Mouse (Mus musculus): ENCODE measurements at regions not wholly inside any gene's neighbourhood (a gene's known extent, or its start where the extent isn't known, plus 50 kb on each side); places are given as distances from the start of the nearest gene placed in this dataset.

DNA sequence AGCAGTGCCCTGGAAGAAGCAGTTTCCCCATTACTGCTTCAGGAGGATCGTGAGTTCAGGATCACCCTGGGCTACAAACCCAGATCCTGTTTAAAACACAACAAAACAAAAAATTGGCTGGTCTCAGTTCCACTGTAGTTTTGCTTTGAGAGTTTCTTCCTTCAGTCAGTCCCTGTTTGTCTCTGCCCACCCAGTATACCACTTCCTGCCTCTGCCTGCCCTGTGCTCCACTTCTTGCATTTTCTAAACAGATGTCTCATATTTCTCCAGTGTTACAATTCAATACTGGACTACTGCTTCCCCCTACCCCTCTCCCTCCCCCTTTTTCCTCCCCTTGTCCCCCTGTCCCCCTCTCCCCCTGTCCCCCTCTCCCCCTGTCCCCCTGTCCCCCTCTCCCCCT, 98.6 kb upstream of the F13a1 start:
- Histone ChIP-seq H3K4me1 (no peaks in the 10 kb centered on the region), H3K36me3 (no peaks in the 10 kb centered on the region), H3K27me3 (replicated peaks) (no peaks in the 10 kb centered on the region), H3K4me3 (replicated peaks) (no peak overlapping the region), H3K4me2 (no peak overlapping the region), H3K27ac (replicated peaks) (no peak overlapping the region), H3K9me3 (replicated peaks) (no peaks in the 10 kb centered on the region), H3K9ac (replicated peaks) (no peak overlapping the region)
- no peak for ATAC-seq (ENCODE audit: low FRiP score)
- WGBS: 81% methylated on average over 1 of the region's 1 CpGs

GRCm38 (mm10) chr13:37147790-37148189, 97.7 kb upstream of the F13a1 start:
- Histone ChIP-seq H3K4me3 (replicated peaks) (no peak overlapping the region), H3K27me3 (replicated peaks) (no peaks in the 10 kb centered on the region), H3K36me3 (no peaks in the 10 kb centered on the region), H3K4me2 (no peak overlapping the region), H3K9ac (replicated peaks) (no peak overlapping the region), H3K4me1 (no peaks in the 10 kb centered on the region), H3K9me3 (replicated peaks) (no peaks in the 10 kb centered on the region), H3K27ac (replicated peaks) (no peak overlapping the region)
- no peak for ATAC-seq (ENCODE audit: low FRiP score)
- WGBS: 89% methylated on average over 8 of the region's 8 CpGs

DNA sequence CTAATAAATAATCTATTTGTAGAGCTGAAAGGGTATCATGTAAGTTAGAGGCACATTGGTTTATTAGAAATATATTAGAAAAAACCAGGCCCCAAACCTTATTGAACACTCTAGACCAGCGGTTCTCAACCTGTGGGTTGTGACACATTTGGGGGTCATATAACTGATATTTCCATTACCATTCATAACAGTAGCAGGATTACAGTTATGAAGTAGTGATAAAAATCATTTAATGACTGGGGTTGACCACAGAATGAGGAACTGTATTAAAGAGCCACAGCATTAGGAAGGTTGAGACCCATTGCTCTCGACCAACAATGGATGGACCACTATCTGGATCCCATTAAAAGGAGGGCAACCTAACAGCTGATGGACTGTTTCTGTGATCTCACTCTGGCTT, 92.8 kb upstream of the F13a1 start:
- no peak overlapping the region for H3K9ac ChIP-seq (replicated peaks)
- 92% methylated on average over 2 of the region's 2 CpGs for WGBS
- H3K27me3 ChIP-seq (replicated peaks): no peaks in the 10 kb centered on the region
- no peak for ATAC-seq (ENCODE audit: low FRiP score)
- H3K4me1 ChIP-seq: no peaks in the 10 kb centered on the region
- no peaks in the 10 kb centered on the region for H3K9me3 ChIP-seq (replicated peaks)
- no peak overlapping the region for H3K27ac ChIP-seq (replicated peaks)
- no peaks in the 10 kb centered on the region for H3K36me3 ChIP-seq
- H3K4me2 ChIP-seq: no peak overlapping the region
- no peak overlapping the region for H3K4me3 ChIP-seq (replicated peaks)

GRCm38 (mm10) chr13:37135115-37135514, 85.1 kb upstream of the F13a1 start:
- Histone ChIP-seq H3K4me1 (no peaks in the 10 kb centered on the region), H3K9me3 (replicated peaks) (no peaks in the 10 kb centered on the region), H3K4me2 (no peak overlapping the region), H3K9ac (replicated peaks) (no peak overlapping the region), H3K27ac (replicated peaks) (no peak overlapping the region), H3K4me3 (replicated peaks) (no peak overlapping the region), H3K27me3 (replicated peaks) (no peaks in the 10 kb centered on the region), H3K36me3 (no peaks in the 10 kb centered on the region)
- 74% methylated on average over 1 of the region's 1 CpGs for WGBS
- no peak for ATAC-seq (ENCODE audit: low FRiP score)

GRCm38 (mm10) chr13:37134518-37134917, 84.5 kb upstream of the F13a1 start:
- Histone ChIP-seq H3K4me1 (no peaks in the 10 kb centered on the region), H3K4me2 (no peak overlapping the region), H3K27ac (replicated peaks) (no peak overlapping the region), H3K9ac (replicated peaks) (no peak overlapping the region), H3K36me3 (no peaks in the 10 kb centered on the region), H3K4me3 (replicated peaks) (no peak overlapping the region), H3K27me3 (replicated peaks) (no peaks in the 10 kb centered on the region), H3K9me3 (replicated peaks) (no peaks in the 10 kb centered on the region)
- no peak for ATAC-seq (ENCODE audit: low FRiP score)
- WGBS: 89% methylated on average over 2 of the region's 2 CpGs

- Histone ChIP-seq H3K4me3 (replicated peaks) (no peak overlapping the region), H3K36me3 (no peaks in the 10 kb centered on the region), H3K27ac (replicated peaks) (no peak overlapping the region), H3K9ac (replicated peaks) (no peak overlapping the region), H3K27me3 (replicated peaks) (no peaks in the 10 kb centered on the region), H3K9me3 (replicated peaks) (no peaks in the 10 kb centered on the region), H3K4me1 (no peaks in the 10 kb centered on the region), H3K4me2 (no peak overlapping the region)
- ATAC-seq (ENCODE audit: low FRiP score): no peak
- 78% methylated on average over 10 of the region's 10 CpGs for WGBS
Measured at GRCm38 (mm10) chr13:37130637-37131036, 80.6 kb upstream of the F13a1 start.

DNA sequence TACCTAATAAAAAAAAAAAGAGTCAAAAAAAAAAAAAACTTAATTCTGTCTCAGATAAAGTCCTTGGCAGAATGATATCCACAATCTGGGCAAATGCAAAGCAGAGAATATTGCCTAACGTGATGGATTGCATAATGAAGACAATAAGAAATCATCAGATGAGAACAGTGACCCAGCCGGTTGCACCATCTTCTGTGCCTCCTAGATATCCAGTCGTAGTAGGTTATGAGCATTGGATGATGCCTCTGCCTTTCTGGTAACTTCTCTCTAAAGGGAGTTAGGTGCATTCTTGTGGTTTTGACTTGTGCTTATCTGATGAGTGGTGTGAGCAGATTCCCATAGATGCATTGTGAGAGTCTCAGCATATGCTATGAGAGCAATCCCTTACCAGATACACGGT, 71.6 kb upstream of the F13a1 start:
- Histone ChIP-seq H3K27me3 (replicated peaks) (no peaks in the 10 kb centered on the region), H3K9me3 (replicated peaks) (no peaks in the 10 kb centered on the region), H3K27ac (replicated peaks) (no peak overlapping the region), H3K4me2 (no peak overlapping the region), H3K4me1 (no peaks in the 10 kb centered on the region), H3K9ac (replicated peaks) (no peak overlapping the region), H3K36me3 (no peaks in the 10 kb centered on the region), H3K4me3 (replicated peaks) (no peak overlapping the region)
- 90% methylated on average over 4 of the region's 4 CpGs for WGBS
- ATAC-seq (ENCODE audit: low FRiP score): no peak

DNA sequence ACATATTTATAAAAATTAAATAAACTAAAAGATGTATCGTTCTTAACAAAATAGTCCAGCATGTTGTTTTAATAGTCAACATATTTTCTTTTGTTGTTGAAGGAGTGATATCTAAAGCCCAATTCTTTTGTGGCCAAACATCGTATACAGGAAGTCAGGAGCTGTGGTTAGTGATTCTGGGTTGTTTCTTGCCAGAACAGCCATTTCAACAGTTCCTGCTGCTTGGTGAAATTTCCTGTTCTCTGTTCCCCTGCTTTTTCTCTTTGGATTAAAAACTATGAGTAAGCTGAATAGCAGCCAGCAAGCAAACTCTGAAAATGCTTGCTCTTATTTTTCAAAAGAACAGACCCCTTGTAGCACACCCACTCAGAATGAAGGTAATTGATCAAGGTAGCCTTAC, 70.2 kb upstream of the F13a1 start:
- no peaks in the 10 kb centered on the region for H3K36me3 ChIP-seq
- H3K9me3 ChIP-seq (replicated peaks): no peaks in the 10 kb centered on the region
- 82% methylated on average over 2 of the region's 2 CpGs for WGBS
- H3K9ac ChIP-seq (replicated peaks): no peak overlapping the region
- no peak overlapping the region for H3K4me2 ChIP-seq
- no peaks in the 10 kb centered on the region for H3K4me1 ChIP-seq
- H3K4me3 ChIP-seq (replicated peaks): no peak overlapping the region
- no peaks in the 10 kb centered on the region for H3K27me3 ChIP-seq (replicated peaks)
- no peak overlapping the region for H3K27ac ChIP-seq (replicated peaks)
- ATAC-seq (ENCODE audit: low FRiP score): no peak

GRCm38 (mm10) chr13:37114324-37114723, 64.3 kb upstream of the F13a1 start:
- no peaks in the 10 kb centered on the region for H3K36me3 ChIP-seq
- ATAC-seq (ENCODE audit: low FRiP score): no peak
- H3K4me2 ChIP-seq: no peak overlapping the region
- H3K27me3 ChIP-seq (replicated peaks): no peaks in the 10 kb centered on the region
- H3K4me3 ChIP-seq (replicated peaks): no peak overlapping the region
- H3K9ac ChIP-seq (replicated peaks): no peak overlapping the region
- H3K27ac ChIP-seq (replicated peaks): no peak overlapping the region
- no peaks in the 10 kb centered on the region for H3K9me3 ChIP-seq (replicated peaks)
- WGBS: 82% methylated on average over 5 of the region's 5 CpGs
- no peaks in the 10 kb centered on the region for H3K4me1 ChIP-seq

DNA sequence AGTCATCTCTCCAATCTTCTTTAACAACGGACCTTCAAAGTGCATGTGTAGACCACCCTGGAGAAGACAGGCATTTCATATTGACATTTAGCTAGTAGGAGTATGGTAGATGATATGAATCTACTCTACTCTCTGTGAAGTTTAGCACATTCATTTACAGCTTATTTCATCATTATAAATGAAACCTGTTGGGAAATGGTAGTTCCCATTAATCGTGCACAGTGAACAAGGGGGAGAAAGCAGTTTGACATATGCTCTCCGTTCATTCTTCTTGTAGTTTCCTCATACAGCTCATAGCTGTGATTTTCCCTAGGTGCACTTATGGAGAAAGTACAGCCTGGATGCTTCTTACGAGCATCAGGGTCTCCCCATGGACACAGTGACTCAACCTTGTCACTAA, 61.7 kb upstream of the F13a1 start:
- Histone ChIP-seq H3K36me3 (no peaks in the 10 kb centered on the region), H3K27me3 (replicated peaks) (no peaks in the 10 kb centered on the region), H3K4me1 (no peaks in the 10 kb centered on the region), H3K4me2 (no peak overlapping the region), H3K4me3 (replicated peaks) (no peak overlapping the region), H3K9me3 (replicated peaks) (no peaks in the 10 kb centered on the region), H3K9ac (replicated peaks) (no peak overlapping the region), H3K27ac (replicated peaks) (no peak overlapping the region)
- no peak for ATAC-seq (ENCODE audit: low FRiP score)
- 83% methylated on average over 4 of the region's 4 CpGs for WGBS

DNA sequence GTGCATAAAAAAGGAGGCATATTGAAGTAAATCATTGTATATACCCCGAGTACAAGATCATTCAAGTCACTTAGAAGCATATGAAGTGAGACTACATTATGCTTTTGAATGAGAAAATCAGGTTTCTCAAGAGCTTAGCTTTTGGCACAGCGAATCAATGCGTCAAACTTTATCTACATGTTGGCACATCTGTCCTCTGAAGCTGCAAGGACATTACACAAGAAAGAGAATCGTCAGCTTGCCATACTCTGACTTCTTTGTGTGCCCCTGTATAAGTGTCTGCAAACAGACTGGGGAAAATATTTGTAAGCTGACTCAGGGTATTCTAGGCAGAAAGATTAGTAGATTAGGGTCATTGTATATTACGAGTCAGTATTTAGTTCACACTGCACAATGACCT, 57.7 kb upstream of the F13a1 start:
- WGBS: 74% methylated on average over 5 of the region's 5 CpGs
- H3K9ac ChIP-seq (replicated peaks): no peak overlapping the region
- no peaks in the 10 kb centered on the region for H3K27me3 ChIP-seq (replicated peaks)
- ATAC-seq (ENCODE audit: low FRiP score): no peak
- no peak overlapping the region for H3K27ac ChIP-seq (replicated peaks)
- H3K4me1 ChIP-seq: peaks cover 10% of the 10 kb centered on the region
- H3K9me3 ChIP-seq (replicated peaks): no peaks in the 10 kb centered on the region
- H3K4me3 ChIP-seq (replicated peaks): no peak overlapping the region
- H3K4me2 ChIP-seq: no peak overlapping the region
- H3K36me3 ChIP-seq: no peaks in the 10 kb centered on the region

DNA sequence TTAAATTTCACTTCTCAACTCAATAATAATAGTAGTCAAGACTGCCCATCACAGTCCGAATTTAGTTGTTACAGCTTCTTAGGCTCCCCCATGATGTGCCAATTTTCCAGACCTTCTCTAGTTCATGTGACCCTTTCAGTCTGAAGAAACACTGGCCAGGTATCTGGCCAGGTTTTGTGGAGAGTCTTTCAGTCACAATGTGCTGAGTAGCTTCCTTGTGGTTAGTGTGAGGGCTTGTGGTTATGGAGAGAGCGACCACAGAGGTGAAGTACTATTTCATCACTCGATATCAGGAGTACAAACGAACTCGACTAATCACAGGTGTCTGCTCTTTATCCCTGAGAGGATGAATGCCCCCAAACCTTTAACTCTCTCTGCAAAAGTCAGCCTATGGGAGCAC, 56.0 kb upstream of the F13a1 start:
- H3K4me2 ChIP-seq: no peak overlapping the region
- no peak overlapping the region for H3K9ac ChIP-seq (replicated peaks)
- H3K27ac ChIP-seq (replicated peaks): no peak overlapping the region
- H3K4me1 ChIP-seq: peaks cover 10% of the 10 kb centered on the region
- no peak overlapping the region for H3K4me3 ChIP-seq (replicated peaks)
- no peaks in the 10 kb centered on the region for H3K36me3 ChIP-seq
- no peaks in the 10 kb centered on the region for H3K9me3 ChIP-seq (replicated peaks)
- 91% methylated on average over 5 of the region's 5 CpGs for WGBS
- H3K27me3 ChIP-seq (replicated peaks): no peaks in the 10 kb centered on the region
- no peak for ATAC-seq (ENCODE audit: low FRiP score)
